Comparison of ENCODE assay signal across 11 mouse cellular contexts in genomic region chr8:93918580-93918979, GRCm38 (mm10).
DNase-seq lines count a peak whose midpoint lies in the region; ATAC-seq and TF ChIP-seq lines count a peak whose summit lies in the region.
"Had no signal": no experiment of that assay in that cellular context is flagged by ENCODE, and none has a peak within 500 bp of the region (broad histone marks: within the 10 kb centered on the region; RNA-seq: fewer than 3 reads in every experiment).

No protein-coding gene starts in this region.

- H3K27ac ChIP-seq in gastrocnemius, adult 2 months, result peak overlapping the region; percentile 43; the same call in 1 of the 2 replicates
- H3K27ac ChIP-seq in forebrain, embryonic 14.5 days (ENCODE audit: low read depth, low read length), result peak overlapping the region; percentile 91
- peak overlapping the region; percentile 80 for H3K27ac ChIP-seq in hindbrain, postnatal 0 days
- peak overlapping the region; percentile 81 for H3K27ac ChIP-seq in neural tube, embryonic 14.5 days (ENCODE audit: low read depth, low read length)
- no peak overlapping the region for H3K27ac ChIP-seq in stomach, postnatal 0 days (replicated peaks)
- H3K27ac ChIP-seq: liver, embryonic 13.5 days had no signal

- 35% methylated on average over 2 of the region's 2 CpGs for WGBS in forebrain, embryonic 14.5 days
- WGBS in hindbrain, postnatal 0 days, result 69% methylated on average over 2 of the region's 2 CpGs
- 76% methylated on average over 2 of the region's 2 CpGs for WGBS in neural tube, embryonic 14.5 days
- 83% methylated on average over 2 of the region's 2 CpGs for WGBS in stomach, postnatal 0 days

- no peaks in the 10 kb centered on the region for H3K27me3 ChIP-seq in forebrain, embryonic 14.5 days (replicated peaks; ENCODE audit: control insufficient read depth, insufficient read depth, low read length)
- no peaks in the 10 kb centered on the region for H3K27me3 ChIP-seq in hindbrain, postnatal 0 days (ENCODE audit: insufficient read depth, low read length)
- no peaks in the 10 kb centered on the region for H3K27me3 ChIP-seq in neural tube, embryonic 14.5 days (ENCODE audit: control insufficient read depth, insufficient read depth, low read length)
- no peaks in the 10 kb centered on the region for H3K27me3 ChIP-seq in stomach, postnatal 0 days (ENCODE audit: control insufficient read depth, insufficient read depth, low read length)
- H3K27me3 ChIP-seq: liver, embryonic 13.5 days had no signal

- H3K4me3 ChIP-seq in gastrocnemius, adult 2 months, result no peak overlapping the region
- no peak overlapping the region for H3K4me3 ChIP-seq in forebrain, embryonic 14.5 days (ENCODE audit: low read depth, low read length)
- H3K4me3 ChIP-seq in hindbrain, postnatal 0 days (ENCODE audit: low read length), result no peak overlapping the region
- no peak overlapping the region for H3K4me3 ChIP-seq in neural tube, embryonic 14.5 days (ENCODE audit: low read depth, low read length)
- H3K4me3 ChIP-seq in stomach, postnatal 0 days (ENCODE audit: low read depth, low read length), result no peak overlapping the region
- H3K4me3 ChIP-seq: liver, embryonic 13.5 days had no signal

- no peak for DNase-seq in gastrocnemius, adult 2 months
- no peak for DNase-seq in gastrocnemius, postnatal 10 days
- no peak for DNase-seq in forebrain, embryonic 14.5 days (ENCODE audit: low spot score)
- DNase-seq in hindbrain, postnatal 0 days (ENCODE audit: low spot score), result no peak
- no peak for DNase-seq in yolk sac, embryonic 10.5 days (ENCODE audit: low spot score)
- no peak for DNase-seq in stomach, postnatal 0 days (ENCODE audit: low spot score)
- DNase-seq: kidney, adult 11 months; liver, embryonic 13.5 days; spleen, adult 18-20 months had no signal

- H3K9ac ChIP-seq in forebrain, embryonic 14.5 days (ENCODE audit: low read length), result peak overlapping the region; percentile 37; the same call in 1 of the 2 replicates
- H3K9ac ChIP-seq in hindbrain, postnatal 0 days (replicated peaks; ENCODE audit: low read length), result no peak overlapping the region
- no peak overlapping the region for H3K9ac ChIP-seq in neural tube, embryonic 14.5 days (replicated peaks; ENCODE audit: low read depth, low read length)
- H3K9ac ChIP-seq in stomach, postnatal 0 days (ENCODE audit: low read length), result no peak overlapping the region
- H3K9ac ChIP-seq: liver, embryonic 13.5 days had no signal

- TF ChIP-seq CTCF in gastrocnemius, adult 2 months (IDR thresholded peaks at IDR 0.05), result no peak
- no peak for TF ChIP-seq CTCF in hindbrain, postnatal 0 days (IDR thresholded peaks at IDR 0.05; ENCODE audit: low read depth)
- no peak for TF ChIP-seq CTCF in stomach, postnatal 0 days (IDR thresholded peaks at IDR 0.05; ENCODE audit: low read depth)

- TF ChIP-seq EP300 in stomach, postnatal 0 days (optimal IDR thresholded peaks at IDR 0.05), result no peak

- intact Hi-C loops in gastrocnemius, adult 2 months (cut with DNase I), result no loop called here

- H3K9me3 ChIP-seq in forebrain, embryonic 14.5 days (replicated peaks; ENCODE audit: control insufficient read depth, low read length), result no peaks in the 10 kb centered on the region
- H3K9me3 ChIP-seq in hindbrain, postnatal 0 days (ENCODE audit: low read length), result no peaks in the 10 kb centered on the region
- H3K9me3 ChIP-seq in neural tube, embryonic 14.5 days (ENCODE audit: control insufficient read depth, low read length), result no peaks in the 10 kb centered on the region
- no peaks in the 10 kb centered on the region for H3K9me3 ChIP-seq in stomach, postnatal 0 days (ENCODE audit: control insufficient read depth, low read length)
- H3K9me3 ChIP-seq: liver, embryonic 13.5 days had no signal

- H3K36me3 ChIP-seq in forebrain, embryonic 14.5 days (ENCODE audit: control insufficient read depth, insufficient read depth, low read length), result peaks cover 10% of the 10 kb centered on the region; the same call in 1 of the 2 replicates
- no peaks in the 10 kb centered on the region for H3K36me3 ChIP-seq in hindbrain, postnatal 0 days (ENCODE audit: insufficient read depth, low read length)
- H3K36me3 ChIP-seq in neural tube, embryonic 14.5 days (ENCODE audit: control insufficient read depth, insufficient read depth, low read length), result no peaks in the 10 kb centered on the region
- no peaks in the 10 kb centered on the region for H3K36me3 ChIP-seq in stomach, postnatal 0 days (ENCODE audit: control insufficient read depth, insufficient read depth, low read length)
- H3K36me3 ChIP-seq: liver, embryonic 13.5 days had no signal

- H3K4me2 ChIP-seq in forebrain, embryonic 14.5 days (ENCODE audit: low read length), result 0 out of 2 replicates have a peak overlapping the region, but pooled peaks have one; percentile 2
- no peak overlapping the region for H3K4me2 ChIP-seq in hindbrain, postnatal 0 days (ENCODE audit: low read depth, low read length)
- no peak overlapping the region for H3K4me2 ChIP-seq in neural tube, embryonic 14.5 days (ENCODE audit: low read depth, low read length)
- no peak overlapping the region for H3K4me2 ChIP-seq in stomach, postnatal 0 days (replicated peaks; ENCODE audit: low read depth)
- H3K4me2 ChIP-seq: liver, embryonic 13.5 days had no signal

- no peak for ATAC-seq in forebrain, embryonic 14.5 days
- ATAC-seq in hindbrain, postnatal 0 days, result no peak
- ATAC-seq in neural tube, embryonic 14.5 days (ENCODE audit: low read depth), result no peak
- ATAC-seq in activated CD4-positive, CD25-positive, alpha-beta regulatory T cell, adult 4 months, result no peak
- ATAC-seq in stomach, postnatal 0 days (ENCODE audit: low FRiP score, low TSS enrichment), result no peak

- peaks cover 71% of the 10 kb centered on the region for H3K4me1 ChIP-seq in forebrain, embryonic 14.5 days (ENCODE audit: control insufficient read depth, insufficient read depth, low read length)
- H3K4me1 ChIP-seq in hindbrain, postnatal 0 days (ENCODE audit: insufficient read depth, low read length), result peaks cover 51% of the 10 kb centered on the region
- H3K4me1 ChIP-seq in neural tube, embryonic 14.5 days (ENCODE audit: control insufficient read depth, insufficient read depth, low read length), result peaks cover 30% of the 10 kb centered on the region
- 0 out of 2 replicates have a peak, but pooled peaks cover 2% of the 10 kb centered on the region for H3K4me1 ChIP-seq in stomach, postnatal 0 days (replicated peaks; ENCODE audit: control insufficient read depth, insufficient read depth)
